Comparison of ENCODE assay signal across 11 mouse cellular contexts in genomic region chr5:90903339-90904020, GRCm38 (mm10). TPM values are rescaled to one million over a fixed set of nuclear protein-coding genes. Genes with fewer than 3 reads are reported as not detected.
DNase-seq lines count a peak whose midpoint lies in the region.
"Had no signal": no experiment of that assay in that cellular context is flagged by ENCODE, and none has a peak within 500 bp of the region (broad histone marks: within the 10 kb centered on the region; RNA-seq: fewer than 3 reads in every experiment).

Gene Cxcl2, plus strand, starts transcription at chr5:90903871.

- peaks cover 38% of the 10 kb centered on the region for H3K4me1 ChIP-seq in megakaryocyte, embryonic 14.5 days

- H3K36me3 ChIP-seq in megakaryocyte, embryonic 14.5 days (replicated peaks; ENCODE audit: low read length) = no peaks in the 10 kb centered on the region

- no peaks in the 10 kb centered on the region for H3K9me3 ChIP-seq in megakaryocyte, embryonic 14.5 days

- H3K27me3 ChIP-seq in megakaryocyte, embryonic 14.5 days (replicated peaks) = peaks cover 9% of the 10 kb centered on the region

- peak; percentile 9 for DNase-seq in adrenal gland, postnatal 14 days
- DNase-seq in adrenal gland, postnatal 4 days (ENCODE audit: low spot score in 2 of 2) = no peak
- DNase-seq in embryo, embryonic 11 days = peak; percentile 37
- peak; percentile 19 for DNase-seq in induced T-regulatory cell, adult 2 months (ENCODE audit: low read depth)
- DNase-seq in layer of hippocampus, adult 9-11 months = no peak
- no peak for DNase-seq in left cerebral cortex, adult 8-10 months (ENCODE audit: low spot score in 2 of 2)
- no peak for DNase-seq in gastrocnemius, postnatal 10 days

- peak within 1 kb of the TSS; percentile 88 for H3K4me3 ChIP-seq in megakaryocyte, embryonic 14.5 days (replicated peaks)
- H3K4me3 ChIP-seq: erythroblast, embryonic 14.5 days had no signal

RNA-seq across cellular contexts. Expression of gene Cxcl2, which starts in this region (rescaled TPM):
- 0.30 TPM in 1 of 2 replicates, not detected in the other for total RNA-seq in adrenal gland, postnatal 14 days (2021)
- total RNA-seq in adrenal gland, postnatal 4 days (2021) = under 1 TPM; 0.37 to 0.76 TPM
- 28.2 and 32.2 TPM in 2 replicates for polyA plus RNA-seq in megakaryocyte, embryonic 14.5 days (2012; ENCODE audit: insufficient read depth, low replicate concordance)
- not detected for total RNA-seq in left cerebral cortex, adult 8-10 months (2022)
- total RNA-seq in gastrocnemius, postnatal 10 days (2021) = under 1 TPM in 1 of 2 experiments, not detected in 1; 0.25 TPM
- polyA plus RNA-seq: C2C12; testis, adult 2 months had no signal

Comparison
In these comparisons a context has a peak if more than half of its experiments do, and no peak if none do; other contexts are left out.
1. Peak in DNase-seq in adrenal gland, postnatal 14 days; RNA of the gene not detected or under 1 TPM.
2. DNase-seq: peak in embryo, embryonic 11 days (single experiment) and induced T-regulatory cell, adult 2 months (single experiment); none in adrenal gland, postnatal 4 days (0 of 2), layer of hippocampus, adult 9-11 months (single experiment), left cerebral cortex, adult 8-10 months (0 of 2) and gastrocnemius, postnatal 10 days (single experiment).